Mouse (Mus musculus) C2C12 (cell line): ENCODE data around the gene Ddx39.

ENCODE experiments used
- CEBPB ChIP-seq: IDR thresholded peaks from one replicate; pipeline ENCODE4 v1.6.1; 2011; ENCODE audit warnings: low read depth, mild to moderate bottlenecking, control low read depth, moderate library complexity
- CTCF ChIP-seq: IDR thresholded peaks from one replicate; pipeline ENCODE4 v1.5.1; 2011; ENCODE audit not compliant: control insufficient read depth, insufficient read depth, insufficient read length
- FOSL1 ChIP-seq: IDR thresholded peaks from one replicate; pipeline ENCODE4 v1.8.0; 2011; ENCODE audit warnings: mild to moderate bottlenecking, low read length; ENCODE audit not compliant: poor library complexity, insufficient read depth, severe bottlenecking
- MAX ChIP-seq: IDR thresholded peaks from one replicate; pipeline ENCODE4 v1.6.1; 2011; ENCODE audit warnings: mild to moderate bottlenecking, control low read depth
- MYOD1 ChIP-seq: IDR thresholded peaks from one replicate; pipeline ENCODE4 v1.6.1; 2011; ENCODE audit warnings: low read depth; ENCODE audit not compliant: control insufficient read depth, insufficient read length
- MYOG ChIP-seq: IDR thresholded peaks from one replicate; pipeline ENCODE4 v1.6.1; 2011; ENCODE audit not compliant: control insufficient read depth, insufficient read length; ENCODE audit errors: extremely low read depth
- USF1 ChIP-seq: IDR thresholded peaks from one replicate; pipeline ENCODE4 v1.6.1; 2011; ENCODE audit warnings: low read depth, mild to moderate bottlenecking, control low read depth, moderate library complexity

GRCm38 (mm10) chr8:83757084-83757607 lies 42.2 kb downstream of the Ddx39 start:
- no peak for TF ChIP-seq USF1
- TF ChIP-seq CTCF: no peak
- TF ChIP-seq MYOD1: no peak
- no peak for TF ChIP-seq MAX
- no peak for TF ChIP-seq CEBPB
- no peak for TF ChIP-seq MYOG
- TF ChIP-seq FOSL1: no peak
